Mouse (Mus musculus) thymus, postnatal 25 days (tissue): ENCODE measurements around the gene Lpcat2.

Source experiments
- DNase-seq: peaks from one replicate; pipeline ENCODE4 v3.0.0; 2022

Gene Lpcat2

GRCm38 (mm10) chr8:92916082-92916481 lies 60.9 kb downstream of the Lpcat2 start:
- DNase-seq = no peak

- no peak for DNase-seq
Measured at GRCm38 (mm10) chr8:92921768-92922167, 66.6 kb downstream of the Lpcat2 start.

GRCm38 (mm10) chr8:92928986-92929385 lies 73.8 kb downstream of the Lpcat2 start:
- DNase-seq = no peak

GRCm38 (mm10) chr8:92938056-92938455 lies 82.9 kb downstream of the Lpcat2 start:
- no peak for DNase-seq

GRCm38 (mm10) chr8:92949071-92949470 lies 93.9 kb downstream of the Lpcat2 start:
- no peak for DNase-seq

- DNase-seq = no peak
Measured at GRCm38 (mm10) chr8:92950639-92951371, 95.7 kb downstream of the Lpcat2 start.

- DNase-seq = no peak
Measured at GRCm38 (mm10) chr8:92954044-92954443, 98.9 kb downstream of the Lpcat2 start.

- DNase-seq = no peak
Measured at GRCm38 (mm10) chr8:92959779-92960178, 104.6 kb downstream of the Lpcat2 start, which contains the start of gene Slc6a2. Gene Slc6a2 (plus strand): TSS chr8:92960079.

GRCm38 (mm10) chr8:92960451-92960911 lies 105.3 kb downstream of the Lpcat2 start:
- DNase-seq = no peak

GRCm38 (mm10) chr8:92961088-92961487 lies 105.9 kb downstream of the Lpcat2 start:
- no peak for DNase-seq

- no peak for DNase-seq
Measured at GRCm38 (mm10) chr8:92964556-92964955, 109.4 kb downstream of the Lpcat2 start.
